Mouse (Mus musculus): ENCODE measurements around the gene Ly6g6d.

GRCm38 (mm10) chr17:35045807-35046680 is 31.8 kb downstream of the Ly6g6d start:
- TF ChIP-seq GATA1 (IDR thresholded peaks at IDR 0.05; ENCODE audit: borderline replicate concordance, low read length) (no peak), FLI1 (IDR thresholded peaks at IDR 0.05; ENCODE audit: low read length) (no peak)

Measured in megakaryocyte, embryonic 14.5 days (primary cell).